ENCODE assay signal across 13 mouse cellular contexts in genomic region chr7:120643217-120643616, GRCm38 (mm10). TPM values are rescaled to one million over a fixed set of nuclear protein-coding genes. Genes with fewer than 3 reads are reported as not detected.
A peak's percentile ranks its signal among the peaks of the same experiment; 100 is the strongest.
DNase-seq lines count a peak whose midpoint lies in the region; ATAC-seq and TF ChIP-seq lines count a peak whose summit lies in the region.
"Had no signal": no experiment of that assay in that cellular context is flagged by ENCODE, and none has a peak within 500 bp of the region (broad histone marks: within the 10 kb centered on the region; RNA-seq: fewer than 3 reads in every experiment).

No protein-coding gene starts in this region.

- H3K4me2 ChIP-seq in neural tube, embryonic 15.5 days, result no peak overlapping the region
- H3K4me2 ChIP-seq: limb, embryonic 13.5 days had no signal

- H3K27me3 ChIP-seq in neural tube, embryonic 15.5 days (replicated peaks), result no peaks in the 10 kb centered on the region
- H3K27me3 ChIP-seq: limb, embryonic 13.5 days had no signal

- H3K4me3 ChIP-seq in layer of hippocampus, adult 2 months, result no peak overlapping the region
- no peak overlapping the region for H3K4me3 ChIP-seq in neural tube, embryonic 15.5 days (replicated peaks)
- H3K4me3 ChIP-seq: limb, embryonic 13.5 days had no signal

- peaks cover 72% of the 10 kb centered on the region for H3K36me3 ChIP-seq in neural tube, embryonic 15.5 days

- no peak overlapping the region for H3K27ac ChIP-seq in layer of hippocampus, adult 2 months
- no peak overlapping the region for H3K27ac ChIP-seq in neural tube, embryonic 15.5 days (replicated peaks)
- H3K27ac ChIP-seq: limb, embryonic 13.5 days had no signal

- 71% methylated on average over 4 of the region's 4 CpGs for WGBS in neural tube, embryonic 15.5 days

- no peaks in the 10 kb centered on the region for H3K4me1 ChIP-seq in neural tube, embryonic 15.5 days
- H3K4me1 ChIP-seq: limb, embryonic 13.5 days had no signal

- no peak for ATAC-seq in neural tube, embryonic 15.5 days (ENCODE audit: low FRiP score)

- H3K9ac ChIP-seq in neural tube, embryonic 15.5 days (replicated peaks), result no peak overlapping the region
- H3K9ac ChIP-seq: limb, embryonic 13.5 days had no signal

- no peak for DNase-seq in layer of hippocampus, adult 2 months (ENCODE audit: low spot score in 2 of 2)
- no peak for DNase-seq in layer of hippocampus, adult 11-12 months (ENCODE audit: low spot score)
- DNase-seq in 416B (ENCODE audit: low read depth), result peak; percentile 24
- DNase-seq in B cell, adult 2 months, result peak; percentile 14 to 19
- peak; percentile 9 for DNase-seq in c-Kit-positive CD71-positive TER-119-positive erythroid progenitor cells, embryonic 14.5 days (ENCODE audit: low spot score)
- DNase-seq in spleen, postnatal 36 days (ENCODE audit: low spot score in 2 of 2), result no peak
- DNase-seq: gastrocnemius, postnatal 14 days; kidney, adult 11 months; right cerebral cortex, adult 18-20 months had no signal

- TF ChIP-seq CTCF in layer of hippocampus, adult 2 months (conservative IDR thresholded peaks at IDR 0.05), result peak; percentile 63

- no peaks in the 10 kb centered on the region for H3K9me3 ChIP-seq in neural tube, embryonic 15.5 days (replicated peaks)
- H3K9me3 ChIP-seq: limb, embryonic 13.5 days had no signal

RNA-seq across cellular contexts. Expression of gene Uqcrc2, which starts 8.2 kb away (rescaled TPM):
- 100 to 1,000 TPM; 233 to 241 TPM for total RNA-seq in layer of hippocampus, adult 2 months (2021)
- 244 and 245 TPM in 2 replicates for polyA plus RNA-seq in neural tube, embryonic 15.5 days (2015; fragmentation: Nextera tagmentation; extraction: Ambion mirVana)

RNA-seq across cellular contexts. Expression of gene Pdzd9, which starts 26.9 kb away (rescaled TPM):
- not detected for total RNA-seq in layer of hippocampus, adult 2 months (2021)
- polyA plus RNA-seq in neural tube, embryonic 15.5 days (2015; fragmentation: Nextera tagmentation; extraction: Ambion mirVana), result 0.40 and 0.42 TPM in 2 replicates
- total RNA-seq: layer of hippocampus, postnatal 14 days; megakaryocyte, adult 5-6 weeks had no signal

RNA-seq across cellular contexts. Expression of gene Mosmo, which starts 34.2 kb away (rescaled TPM):
- total RNA-seq in layer of hippocampus, adult 2 months (2021), result 10 to 100 TPM; 93.5 to 99.0 TPM
- 11.2 and 11.8 TPM in 2 replicates for polyA plus RNA-seq in neural tube, embryonic 15.5 days (2015; fragmentation: Nextera tagmentation; extraction: Ambion mirVana)

Comparison
In these comparisons a context has a peak if more than half of its experiments do, and no peak if none do; other contexts are left out.
1. DNase-seq: peak in 416B (single experiment), B cell, adult 2 months (2 of 2) and c-Kit-positive CD71-positive TER-119-positive erythroid progenitor cells, embryonic 14.5 days (single experiment); none in layer of hippocampus, adult 2 months (0 of 2), layer of hippocampus, adult 11-12 months (single experiment) and spleen, postnatal 36 days (0 of 2).